Mouse (Mus musculus) MEL (cell line): ENCODE data around the gene Ofcc1. TPM values are rescaled to one million over a fixed set of nuclear protein-coding genes. Genes with fewer than 3 reads are reported as not detected.

Source experiments
- DNase-seq: peaks from one replicate; pipeline ENCODE4 v3.0.0; 2011; ENCODE audit warnings: low read depth, low spot score
- H3K27ac ChIP-seq: 2 replicates; pipeline ENCODE4 v1.5.1; 2012; ENCODE audit warnings: low read depth, mild to moderate bottlenecking, control low read depth, low read length, moderate library complexity; ENCODE audit not compliant: control insufficient read depth
- H3K27me3 ChIP-seq, 2 experiments: fragments of 150-350 bp in 1 of 2; sonication (generic) in 1 of 2; 2 replicates each; pipeline ENCODE4 v1.6.1; 2012; ENCODE audit warnings: low read length in 2 of 2, mild to moderate bottlenecking in 2 of 2, improper control_type of control experiment in 1 of 2, moderate library complexity in 1 of 2; ENCODE audit not compliant: insufficient read depth in 2 of 2, control insufficient read depth in 1 of 2
- H3K36me3 ChIP-seq, 2 experiments: 2 replicates each; pipeline ENCODE4 v1.6.1; 2012 to 2014; ENCODE audit warnings: low read length in 2 of 2, improper control_type of control experiment in 1 of 2, inconsistent platforms in 1 of 2, mild to moderate bottlenecking in 1 of 2; ENCODE audit not compliant: insufficient read depth in 2 of 2, control insufficient read depth in 1 of 2
- H3K4me1 ChIP-seq, 2 experiments: fragments of 150-350 bp in 1 of 2; sonication (generic) in 1 of 2; 2 replicates each; pipeline ENCODE4 v1.6.1; 2012; ENCODE audit warnings: low read length in 2 of 2, improper control_type of control experiment in 1 of 2, mild to moderate bottlenecking in 1 of 2; ENCODE audit not compliant: insufficient read depth in 2 of 2, control insufficient read depth in 1 of 2
- H3K4me3 ChIP-seq, 2 experiments: fragments of 150-350 bp in 1 of 2; sonication (generic) in 1 of 2; 2 replicates each; pipeline ENCODE4 v1.5.1; 2012; ENCODE audit warnings: low read depth in 2 of 2, low read length in 2 of 2, mild to moderate bottlenecking in 2 of 2, moderate library complexity in 2 of 2, control low read depth in 1 of 2, improper control_type of control experiment in 1 of 2; ENCODE audit not compliant: control insufficient read depth in 1 of 2, insufficient read depth in 1 of 2
- H3K79me2 ChIP-seq: 2 replicates; pipeline ENCODE4 v1.6.1; 2012; ENCODE audit warnings: mild to moderate bottlenecking, low read length, moderate library complexity; ENCODE audit not compliant: control insufficient read depth, poor library complexity, insufficient read depth
- H3K9ac ChIP-seq: 2 replicates; pipeline ENCODE4 v1.6.1; 2012; ENCODE audit warnings: low read depth, mild to moderate bottlenecking, control low read depth, low read length, moderate library complexity; ENCODE audit not compliant: control insufficient read depth, poor library complexity, severe bottlenecking
- H3K9me3 ChIP-seq: fragments of 150-350 bp; sonication (generic); replicated peaks from 2 replicates; pipeline ENCODE4 v1.6.1; 2012; ENCODE audit warnings: mild to moderate bottlenecking, low read length, improper control_type of control experiment, moderate library complexity; ENCODE audit not compliant: insufficient read depth
- BHLHE40 ChIP-seq: IDR thresholded peaks from 2 replicates; pipeline ENCODE4 v1.6.1; 2012; ENCODE audit warnings: low read depth, mild to moderate bottlenecking, inconsistent platforms, low read length, improper control_type of control experiment, borderline replicate concordance
- CHD1 ChIP-seq: IDR thresholded peaks from 2 replicates; pipeline ENCODE4 v1.6.1; 2012; ENCODE audit warnings: low read depth, mild to moderate bottlenecking, inconsistent platforms, low read length, improper control_type of control experiment
- CHD2 ChIP-seq: IDR thresholded peaks from 2 replicates; pipeline ENCODE4 v1.6.1; 2011; ENCODE audit warnings: low read length, improper control_type of control experiment
- ETS1 ChIP-seq: IDR thresholded peaks from 2 replicates; pipeline ENCODE4 v1.6.1; 2012; ENCODE audit warnings: low read depth, mild to moderate bottlenecking, inconsistent platforms, low read length, improper control_type of control experiment, moderate library complexity
- GATA1 ChIP-seq: IDR thresholded peaks from 2 replicates; pipeline ENCODE4 v1.6.1; 2011; ENCODE audit warnings: low read depth, low read length, improper control_type of control experiment
- KAT2A ChIP-seq: conservative IDR thresholded peaks from 2 replicates; pipeline ENCODE4 v1.6.1; 2012; ENCODE audit warnings: low read depth, low read length, improper control_type of control experiment, inconsistent platforms
- MAFK ChIP-seq: IDR thresholded peaks from 2 replicates; pipeline ENCODE4 v1.6.1; 2011; ENCODE audit warnings: low read depth, mild to moderate bottlenecking, low read length, improper control_type of control experiment, borderline replicate concordance
- MAX ChIP-seq: IDR thresholded peaks from 2 replicates; pipeline ENCODE4 v1.6.1; 2011; ENCODE audit warnings: low read length, improper control_type of control experiment
- MAZ ChIP-seq: IDR thresholded peaks from 2 replicates; pipeline ENCODE4 v1.6.1; 2012; ENCODE audit warnings: low read depth, mild to moderate bottlenecking, inconsistent platforms, low read length, improper control_type of control experiment
- MEF2A ChIP-seq: IDR thresholded peaks from 2 replicates; pipeline ENCODE4 v1.6.1; 2014; ENCODE audit warnings: low read depth, mild to moderate bottlenecking, inconsistent platforms, low read length, improper control_type of control experiment; ENCODE audit not compliant: poor library complexity, insufficient replicate concordance, severe bottlenecking; ENCODE audit errors: extremely low read depth
- MXI1 ChIP-seq: IDR thresholded peaks from 2 replicates; pipeline ENCODE4 v1.6.1; 2011; ENCODE audit warnings: mild to moderate bottlenecking, low read depth, low read length, improper control_type of control experiment
- MYC ChIP-seq: IDR thresholded peaks from 2 replicates; pipeline ENCODE4 v1.6.1; 2011; ENCODE audit warnings: low read depth, mild to moderate bottlenecking, low read length, improper control_type of control experiment, moderate library complexity
- NELFE ChIP-seq: IDR thresholded peaks from 2 replicates; pipeline ENCODE4 v1.6.1; 2011; ENCODE audit warnings: low read depth, low read length, improper control_type of control experiment
- POLR2AphosphoS2 ChIP-seq: IDR thresholded peaks from 2 replicates; pipeline ENCODE4 v1.6.1; 2011; ENCODE audit warnings: low read length, improper control_type of control experiment
- SMC3 ChIP-seq: IDR thresholded peaks from 2 replicates; pipeline ENCODE4 v1.6.1; 2011; ENCODE audit warnings: low read depth, low read length, improper control_type of control experiment
- TBP ChIP-seq: IDR thresholded peaks from 2 replicates; pipeline ENCODE4 v1.8.0; 2011; ENCODE audit warnings: low read depth, low read length, improper control_type of control experiment
- TCF12 ChIP-seq: IDR thresholded peaks from 2 replicates; pipeline ENCODE4 v1.6.1; 2014; ENCODE audit warnings: low read depth, mild to moderate bottlenecking, inconsistent platforms, low read length, improper control_type of control experiment, moderate library complexity
- USF1 ChIP-seq: IDR thresholded peaks from 2 replicates; pipeline ENCODE4 v1.6.1; 2014; ENCODE audit warnings: low read depth, mild to moderate bottlenecking, inconsistent platforms, low read length, improper control_type of control experiment, moderate library complexity
- USF2 ChIP-seq, 2 experiments: IDR thresholded peaks; 2 replicates each; pipeline ENCODE4 v1.6.1; 2011 to 2012; ENCODE audit warnings: improper control_type of control experiment in 2 of 2, low read length in 2 of 2, borderline replicate concordance in 1 of 2, inconsistent platforms in 1 of 2, low read depth in 1 of 2, mild to moderate bottlenecking in 1 of 2; ENCODE audit not compliant: insufficient read depth in 1 of 2
- ZC3H11A ChIP-seq: IDR thresholded peaks from 2 replicates; pipeline ENCODE4 v1.6.1; 2012; ENCODE audit warnings: low read depth, mild to moderate bottlenecking, inconsistent platforms, low read length, improper control_type of control experiment
- ZKSCAN1 ChIP-seq: IDR thresholded peaks from 2 replicates; pipeline ENCODE4 v1.6.1; 2012; ENCODE audit warnings: low read depth, mild to moderate bottlenecking, inconsistent platforms, low read length, improper control_type of control experiment, moderate library complexity
- ZNF384 ChIP-seq: IDR thresholded peaks from 2 replicates; pipeline ENCODE4 v1.6.1; 2012; ENCODE audit warnings: low read depth, mild to moderate bottlenecking, inconsistent platforms, low read length, improper control_type of control experiment
- polyA plus RNA-seq, 2 experiments: library from polyadenylated mRNA; stranded (reverse) in 1 of 2; unstranded in 1 of 2; fragments of >175 nt in 1 of 2; fragments of >200 nt in 1 of 2; gene quantifications; 2 replicates each; pipeline versions ENCODE4 v1.2.1 to v1.2.4; 2012; ENCODE audit warnings: low replicate concordance in 2 of 2, low read depth in 1 of 2; ENCODE audit not compliant: insufficient read length in 2 of 2, insufficient read depth in 1 of 2, missing spikeins in 1 of 2
- total RNA-seq: library from RNA; depleted of rRNA; stranded (reverse); fragments of 300-350 nt; gene quantifications from 2 replicates; pipeline ENCODE4 v1.2.3, GENCODE M21; 2012

Ofcc1 gene
- total and polyA plus RNA-seq, 3 experiments, result not detected

DNA sequence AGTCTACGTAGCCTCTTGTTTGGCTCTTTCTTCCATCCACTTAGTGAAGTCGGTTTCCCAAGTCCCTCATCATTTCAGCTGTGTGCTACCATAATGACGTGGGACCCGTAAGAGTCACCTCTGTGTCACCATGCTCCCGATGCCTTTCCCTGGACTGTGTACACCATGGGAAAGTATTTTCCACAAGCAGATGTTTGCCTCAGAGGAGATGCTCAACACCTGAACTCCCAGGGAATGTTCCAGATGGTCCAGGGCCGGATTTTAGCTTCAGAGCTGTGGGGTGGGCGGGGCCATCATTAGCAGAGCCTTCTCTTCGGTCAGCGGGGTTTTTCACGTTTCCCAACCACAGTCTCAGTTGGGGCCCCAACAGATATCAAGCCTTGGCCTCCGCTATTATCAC lies 5.5 kb upstream of the Ofcc1 start:
- TF ChIP-seq MXI1, result no peak
- no peak for TF ChIP-seq MYC
- no peak for TF ChIP-seq ZNF384
- TF ChIP-seq NELFE, result no peak
- TF ChIP-seq SMC3, result no peak
- no peak for TF ChIP-seq USF1
- no peak for TF ChIP-seq CHD1
- no peak for TF ChIP-seq GATA1
- no peak for TF ChIP-seq MAZ
- TF ChIP-seq USF2 (IDR thresholded peaks at IDR 0.05; ENCODE audit: borderline replicate concordance in 1 of 2, insufficient read depth in 1 of 2, low read depth in 1 of 2, low read length in 2 of 2), result no peak
- no peak for TF ChIP-seq ZKSCAN1
- no peaks in the 10 kb centered on the region for H3K27me3 ChIP-seq
- H3K36me3 ChIP-seq, result no peaks in the 10 kb centered on the region
- H3K4me1 ChIP-seq, result no peaks in the 10 kb centered on the region
- no peak overlapping the region for H3K4me3 ChIP-seq
- H3K79me2 ChIP-seq, result no peaks in the 10 kb centered on the region
- DNase-seq, result no peak
- H3K27ac ChIP-seq, result no peak overlapping the region
- no peak overlapping the region for H3K9ac ChIP-seq
- H3K9me3 ChIP-seq, result no peaks in the 10 kb centered on the region

- Histone ChIP-seq H3K36me3 (no peaks in the 10 kb centered on the region), H3K9ac (no peak overlapping the region), H3K9me3 (no peaks in the 10 kb centered on the region), H3K27ac (no peak overlapping the region), H3K79me2 (no peaks in the 10 kb centered on the region), H3K4me3 (no peak overlapping the region), H3K4me1 (no peaks in the 10 kb centered on the region), H3K27me3 (no peaks in the 10 kb centered on the region)
- no peak for TF ChIP-seq CHD2
- TF ChIP-seq TCF12, result no peak
- TF ChIP-seq MEF2A, result no peak
- TF ChIP-seq BHLHE40, result no peak
- TF ChIP-seq TBP, result no peak
- TF ChIP-seq KAT2A, result no peak
- TF ChIP-seq MAFK, result no peak
- no peak for TF ChIP-seq MAZ
- TF ChIP-seq MAX, result no peak
- TF ChIP-seq ZC3H11A, result no peak
- TF ChIP-seq MYC, result no peak
- TF ChIP-seq MXI1, result no peak
- TF ChIP-seq ZKSCAN1, result no peak
- TF ChIP-seq ETS1, result no peak
- no peak for TF ChIP-seq POLR2AphosphoS2
- no peak for DNase-seq
These were observed 3.6 kb upstream of the Ofcc1 start for GRCm38 (mm10) chr13:40364855-40365254.
